Mouse (Mus musculus) intestine, postnatal 0 days (tissue): ENCODE results near the gene Med10. TPM values are rescaled to one million over a fixed set of nuclear protein-coding genes. Genes with fewer than 3 reads are reported as not detected.

ENCODE experiments used
- ATAC-seq: fragments of 200-750 bp; cut with Nextera tagmentation; 2 replicates; pipeline ENCODE4 v1.8.0; 2017; ENCODE audit warnings: mild to moderate bottlenecking, moderate TSS enrichment, moderate library complexity
- H3K27ac ChIP-seq: fragments of 300-500 bp; sonication (generic); 2 replicates; pipeline ENCODE4 v1.5.1; 2014; ENCODE audit warnings: mild to moderate bottlenecking, low read depth, low read length, moderate library complexity
- H3K27me3 ChIP-seq: fragments of 300-500 bp; sonication (generic); replicated peaks from 2 replicates; pipeline ENCODE4 v1.6.1; 2014; ENCODE audit warnings: low read length, mixed read lengths; ENCODE audit not compliant: control insufficient read depth, insufficient read depth
- H3K36me3 ChIP-seq: fragments of 300-500 bp; sonication (generic); 2 replicates; pipeline ENCODE4 v1.6.1; 2014; ENCODE audit warnings: mild to moderate bottlenecking, moderate library complexity; ENCODE audit not compliant: control insufficient read depth, insufficient read depth
- H3K4me1 ChIP-seq: fragments of 300-500 bp; sonication (generic); replicated peaks from 2 replicates; pipeline ENCODE4 v1.6.1; 2014; ENCODE audit warnings: antibody characterized with exemption, low read length, mixed read lengths; ENCODE audit not compliant: control insufficient read depth, insufficient read depth
- H3K4me2 ChIP-seq: fragments of 300-500 bp; sonication (generic); replicated peaks from 2 replicates; pipeline ENCODE4 v1.6.1; 2014; ENCODE audit warnings: low read depth, mild to moderate bottlenecking, moderate library complexity
- H3K4me3 ChIP-seq: fragments of 300-500 bp; sonication (generic); 2 replicates; pipeline ENCODE4 v1.5.1; 2014; ENCODE audit warnings: low read depth, low read length
- H3K9ac ChIP-seq: fragments of 300-500 bp; sonication (generic); 2 replicates; pipeline ENCODE4 v1.6.1; 2014; ENCODE audit warnings: mild to moderate bottlenecking, low read depth, low read length
- H3K9me3 ChIP-seq: fragments of 300-500 bp; sonication (generic); 2 replicates; pipeline ENCODE4 v1.6.1; 2016; ENCODE audit warnings: mixed run types; ENCODE audit not compliant: control insufficient read depth
- CTCF ChIP-seq: sonication (generic); IDR thresholded peaks from 2 replicates; pipeline ENCODE4 v1.5.1; 2016; ENCODE audit warnings: low read depth, mild to moderate bottlenecking, control low read depth, antibody characterized with exemption, moderate library complexity
- WGBS: fragments of 180-500 bp; shearing (Covaris S2); extraction: QIAGEN DNeasy Blood & Tissue Kit; methylation state at CpG from one replicate; pipeline ENCODE4 v1.1.7; 2014; 5-methylcytosine and 5-hydroxymethylcytosine counted together
- polyA plus RNA-seq: library from polyadenylated mRNA; unstranded; fragments of >200 nt; fragmentation: Nextera tagmentation; extraction: Ambion mirVana; gene quantifications from 2 replicates; pipeline ENCODE4 v1.2.1, GENCODE M21; 2015

The Med10 gene
- polyA plus RNA-seq, 1 experiment from 2014 or later: 76.1 TPM

GRCm38 (mm10) chr13:69770538-69771456, 31.4 kb upstream of the Med10 start:
- H3K27ac ChIP-seq: no peak overlapping the region
- H3K9me3 ChIP-seq: no peaks in the 10 kb centered on the region
- H3K4me2 ChIP-seq: no peak overlapping the region
- TF ChIP-seq CTCF: no peak
- H3K36me3 ChIP-seq: no peaks in the 10 kb centered on the region
- H3K4me3 ChIP-seq: no peak overlapping the region
- H3K4me1 ChIP-seq: no peaks in the 10 kb centered on the region
- H3K27me3 ChIP-seq: no peaks in the 10 kb centered on the region
- H3K9ac ChIP-seq: no peak overlapping the region
- WGBS: 84% methylated on average over 12 of the region's 12 CpGs
- ATAC-seq: no peak

GRCm38 (mm10) chr13:69772358-69772757, 29.8 kb upstream of the Med10 start:
- H3K9me3 ChIP-seq: no peaks in the 10 kb centered on the region
- no peak overlapping the region for H3K4me2 ChIP-seq
- TF ChIP-seq CTCF: no peak
- no peak overlapping the region for H3K27ac ChIP-seq
- 71% methylated on average over 4 of the region's 4 CpGs for WGBS
- no peaks in the 10 kb centered on the region for H3K4me1 ChIP-seq
- no peak for ATAC-seq
- H3K9ac ChIP-seq: no peak overlapping the region
- no peaks in the 10 kb centered on the region for H3K27me3 ChIP-seq
- H3K36me3 ChIP-seq: no peaks in the 10 kb centered on the region
- H3K4me3 ChIP-seq: no peak overlapping the region

- WGBS: 86% methylated on average over 19 of the region's 19 CpGs
- no peak overlapping the region for H3K4me2 ChIP-seq
- no peak overlapping the region for H3K4me3 ChIP-seq
- H3K27ac ChIP-seq: no peak overlapping the region
- no peaks in the 10 kb centered on the region for H3K36me3 ChIP-seq
- no peaks in the 10 kb centered on the region for H3K9me3 ChIP-seq
- H3K9ac ChIP-seq: no peak overlapping the region
- H3K4me1 ChIP-seq: no peaks in the 10 kb centered on the region
- H3K27me3 ChIP-seq: no peaks in the 10 kb centered on the region
- no peak for TF ChIP-seq CTCF
- no peak for ATAC-seq
These were observed 24.0 kb upstream of the Med10 start for GRCm38 (mm10) chr13:69778221-69778620.

GRCm38 (mm10) chr13:69788704-69789103, 13.5 kb upstream of the Med10 start:
- Histone ChIP-seq H3K4me1 (no peaks in the 10 kb centered on the region), H3K4me2 (no peak overlapping the region), H3K27me3 (no peaks in the 10 kb centered on the region), H3K4me3 (no peak overlapping the region), H3K9ac (no peak overlapping the region), H3K36me3 (no peaks in the 10 kb centered on the region), H3K27ac (no peak overlapping the region), H3K9me3 (no peaks in the 10 kb centered on the region)
- no peak for ATAC-seq
- 71% methylated on average over 5 of the region's 5 CpGs for WGBS
- TF ChIP-seq CTCF: no peak

- Histone ChIP-seq H3K27me3 (no peaks in the 10 kb centered on the region), H3K4me2 (no peak overlapping the region), H3K9me3 (no peaks in the 10 kb centered on the region), H3K4me1 (no peaks in the 10 kb centered on the region), H3K4me3 (no peak overlapping the region), H3K27ac (no peak overlapping the region), H3K36me3 (no peaks in the 10 kb centered on the region), H3K9ac (no peak overlapping the region)
- WGBS: 94% methylated on average over 1 of the region's 1 CpGs
- TF ChIP-seq CTCF: no peak
- ATAC-seq: no peak
These were observed 10.4 kb upstream of the Med10 start for GRCm38 (mm10) chr13:69791814-69792213.

GRCm38 (mm10) chr13:69792541-69793009, 9.6 kb upstream of the Med10 start:
- Histone ChIP-seq H3K36me3 (no peaks in the 10 kb centered on the region), H3K9ac (no peak overlapping the region), H3K9me3 (no peaks in the 10 kb centered on the region), H3K4me1 (no peaks in the 10 kb centered on the region), H3K27ac (no peak overlapping the region), H3K27me3 (no peaks in the 10 kb centered on the region), H3K4me2 (no peak overlapping the region), H3K4me3 (no peak overlapping the region)
- no peak for TF ChIP-seq CTCF
- 63% methylated on average over 12 of the region's 12 CpGs for WGBS
- no peak for ATAC-seq
